Mouse (Mus musculus) layer of hippocampus, postnatal 25 days (tissue): ENCODE measurements around the gene Rnf8. TPM values are rescaled to one million over a fixed set of nuclear protein-coding genes. Genes with fewer than 3 reads are reported as not detected.
A peak's percentile ranks its signal among the peaks of the same experiment; 100 is the strongest.

Source experiments
- DNase-seq, 2 experiments: peaks; one replicate each; pipeline ENCODE4 v3.0.0; 2022; ENCODE audit warnings: mixed read lengths in 2 of 2, low spot score in 1 of 2; ENCODE audit errors: extremely low spot score in 1 of 2
- total RNA-seq, 2 experiments: library from RNA; stranded (reverse); gene quantifications; 2 replicates each; pipeline ENCODE4 v1.2.3; 2021

Gene Rnf8
- total RNA-seq, 2 experiments from 2014 or later = 38.4 to 39.7 TPM

- no peak for DNase-seq
These were observed 4.6 kb downstream of the Rnf8 start for GRCm38 (mm10) chr17:29619231-29619630.

GRCm38 (mm10) chr17:29623488-29623887 lies 8.9 kb downstream of the Rnf8 start:
- DNase-seq = no peak

- no peak for DNase-seq
These were observed 12.7 kb downstream of the Rnf8 start for GRCm38 (mm10) chr17:29627285-29627684.

- DNase-seq = no peak
These were observed 14.4 kb downstream of the Rnf8 start for GRCm38 (mm10) chr17:29628946-29629345.

GRCm38 (mm10) chr17:29629620-29630019 lies 15.0 kb downstream of the Rnf8 start:
- DNase-seq = no peak

GRCm38 (mm10) chr17:29632312-29632711 lies 17.7 kb downstream of the Rnf8 start:
- DNase-seq = no peak

- DNase-seq = no peak
These were observed 20.9 kb downstream of the Rnf8 start for GRCm38 (mm10) chr17:29635492-29635891.

GRCm38 (mm10) chr17:29636118-29636517 lies 21.5 kb downstream of the Rnf8 start:
- peak in 1 of 2 experiments; percentile 51 for DNase-seq

GRCm38 (mm10) chr17:29637377-29637776 lies 22.8 kb downstream of the Rnf8 start:
- no peak for DNase-seq

GRCm38 (mm10) chr17:29637895-29638294 lies 23.3 kb downstream of the Rnf8 start:
- DNase-seq = no peak

GRCm38 (mm10) chr17:29640971-29641370 lies 26.4 kb downstream of the Rnf8 start:
- no peak for DNase-seq

- DNase-seq = no peak
These were observed 27.6 kb downstream of the Rnf8 start for GRCm38 (mm10) chr17:29642219-29642618.

GRCm38 (mm10) chr17:29658249-29658648 lies 43.7 kb downstream of the Rnf8 start:
- DNase-seq = no peak

GRCm38 (mm10) chr17:29660076-29660761 lies 45.6 kb downstream of the Rnf8 start, which contains the start of gene Cmtr1:
Cmtr1 (plus strand) TSS chr17:29660595.
- peak; percentile 90 to 96 for DNase-seq

- DNase-seq = peak in 1 of 2 experiments; percentile 13
These were observed 46.3 kb downstream of the Rnf8 start for GRCm38 (mm10) chr17:29660762-29661391.

- DNase-seq = no peak
These were observed 47.6 kb downstream of the Rnf8 start for GRCm38 (mm10) chr17:29662145-29662544.

GRCm38 (mm10) chr17:29668051-29668986 lies 53.7 kb downstream of the Rnf8 start:
- peak; percentile 20 to 28 for DNase-seq

- no peak for DNase-seq
These were observed 54.4 kb downstream of the Rnf8 start for GRCm38 (mm10) chr17:29669030-29669429.

- DNase-seq = no peak
These were observed 55.3 kb downstream of the Rnf8 start for GRCm38 (mm10) chr17:29669936-29670335.

GRCm38 (mm10) chr17:29671021-29671420 lies 56.4 kb downstream of the Rnf8 start:
- no peak for DNase-seq

GRCm38 (mm10) chr17:29673325-29673724 lies 58.7 kb downstream of the Rnf8 start:
- no peak for DNase-seq
